Mouse (Mus musculus) cerebellum, adult 2 months (tissue): Measurements from ENCODE around the gene Sgms1. TPM values are rescaled to one million over a fixed set of nuclear protein-coding genes. Genes with fewer than 3 reads are reported as not detected.

Experiments used
- DNase-seq, 2 experiments: peaks; one replicate each; pipeline ENCODE4 v3.0.0; 2021
- H3K27ac ChIP-seq: fragments of 200-500 bp; 2 replicates; pipeline ENCODE4 v1.5.1; 2012; ENCODE audit warnings: low read length, control low read depth, inconsistent platforms; ENCODE audit not compliant: insufficient read depth
- H3K27me3 ChIP-seq: fragments of 200-500 bp; 2 replicates; pipeline ENCODE4 v1.6.1; 2012; ENCODE audit warnings: inconsistent platforms, mild to moderate bottlenecking, low read length, moderate library complexity; ENCODE audit not compliant: control insufficient read depth, insufficient read depth
- H3K4me1 ChIP-seq: fragments of 200-500 bp; 2 replicates; pipeline ENCODE4 v1.6.1; 2011; ENCODE audit warnings: low read length; ENCODE audit not compliant: control insufficient read depth, insufficient read depth
- H3K4me3 ChIP-seq: fragments of 200-500 bp; replicated peaks from 2 replicates; pipeline ENCODE3; 2011; ENCODE audit warnings: mild to moderate bottlenecking, low read depth, low read length, control low read depth; ENCODE audit not compliant: insufficient read depth
- CTCF ChIP-seq: fragments of 200-500 bp; IDR thresholded peaks from 2 replicates; pipeline ENCODE4 v1.5.1; 2011; ENCODE audit warnings: low read depth, mild to moderate bottlenecking, control low read depth, low read length, moderate library complexity, borderline replicate concordance; ENCODE audit not compliant: insufficient read depth
- POLR2A ChIP-seq: fragments of 200-500 bp; IDR thresholded peaks from 2 replicates; pipeline ENCODE4 v1.6.1; 2011; ENCODE audit warnings: low read length, control low read depth, borderline replicate concordance; ENCODE audit not compliant: insufficient read depth
- WGBS: fragments of 180-500 bp; shearing (Covaris S2); methylation state at CpG from one replicate; pipeline ENCODE4 v1.1.7; 2018; 5-methylcytosine and 5-hydroxymethylcytosine counted together
- polyA plus RNA-seq: library from polyadenylated mRNA; depleted of rRNA; stranded (reverse); fragments of >200 nt; gene quantifications from 2 replicates; pipeline ENCODE4 v1.2.3, GENCODE M21; 2012

Gene Sgms1
- polyA plus RNA-seq, 1 experiment = 34.7 TPM

DNA sequence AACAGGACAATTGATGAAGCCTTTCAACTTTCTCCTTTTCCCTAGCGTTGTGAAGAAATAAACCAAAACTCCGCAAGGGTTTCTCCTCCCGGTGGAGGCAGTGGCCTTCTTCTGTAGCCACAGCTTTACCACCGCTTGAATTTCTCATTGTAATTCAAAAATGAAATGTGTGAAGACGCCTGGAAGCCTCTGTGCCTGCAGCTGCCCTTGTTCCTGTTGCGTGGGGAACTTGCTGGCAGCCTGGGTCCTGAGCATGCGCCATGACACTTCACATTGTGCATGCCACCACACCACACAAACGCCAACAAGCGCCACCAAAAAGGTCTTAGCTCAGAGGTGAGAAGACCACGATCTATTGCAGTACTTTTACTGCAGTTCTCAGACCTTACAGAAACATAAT, 158.2 kb downstream of the Sgms1 start:
- Histone ChIP-seq H3K27me3 (no peaks in the 10 kb centered on the region), H3K4me3 (no peak overlapping the region), H3K27ac (no peak overlapping the region), H3K4me1 (peaks cover 9% of the 10 kb centered on the region)
- 80% methylated on average over 10 of the region's 10 CpGs for WGBS
- no peak for DNase-seq
- TF ChIP-seq POLR2A (no peak), CTCF (no peak)

DNA sequence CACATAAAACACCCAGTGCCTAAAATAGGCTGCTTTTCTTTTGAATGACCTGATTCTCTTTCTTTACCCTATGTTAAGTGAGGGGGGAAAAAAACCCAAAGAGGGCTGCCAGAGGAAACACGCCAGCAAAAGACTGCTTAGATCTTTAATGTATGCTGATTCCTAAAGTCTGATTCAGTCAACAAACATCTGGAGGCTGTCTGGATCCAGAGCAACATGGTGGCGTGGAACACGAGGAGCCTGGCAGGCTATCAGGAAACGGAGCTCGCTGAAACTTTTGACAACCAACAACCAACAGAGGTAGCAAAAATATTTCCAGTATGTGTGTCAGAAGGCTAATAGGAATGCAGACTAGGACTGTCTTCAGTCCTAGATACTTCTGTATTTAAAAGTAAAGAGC, 158.7 kb downstream of the Sgms1 start:
- Histone ChIP-seq H3K27me3 (no peaks in the 10 kb centered on the region), H3K4me1 (peaks cover 9% of the 10 kb centered on the region), H3K4me3 (no peak overlapping the region), H3K27ac (no peak overlapping the region)
- DNase-seq = no peak
- 86% methylated on average over 5 of the region's 5 CpGs for WGBS
- TF ChIP-seq CTCF = no peak

DNA sequence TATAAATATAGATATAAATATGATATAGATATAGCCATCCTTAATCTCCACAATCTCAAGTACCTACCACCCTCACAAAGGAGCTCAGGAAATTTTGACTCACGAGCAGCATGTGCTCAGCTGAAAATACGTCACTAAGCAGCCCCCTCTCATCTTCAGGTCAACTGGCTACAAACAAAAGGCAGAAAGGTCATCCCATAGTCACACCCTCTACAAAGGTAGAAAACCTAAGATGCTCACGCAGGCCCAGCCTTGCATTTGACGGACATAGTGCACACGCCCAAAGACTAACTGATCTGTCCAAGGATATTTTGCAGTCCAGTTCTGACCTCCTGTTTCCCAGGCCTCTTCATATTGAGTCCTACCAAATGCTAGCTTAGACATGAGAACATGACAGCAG, 159.2 kb downstream of the Sgms1 start:
- H3K4me3 ChIP-seq = no peak overlapping the region
- no peaks in the 10 kb centered on the region for H3K27me3 ChIP-seq
- H3K4me1 ChIP-seq = peaks cover 9% of the 10 kb centered on the region
- no peak overlapping the region for H3K27ac ChIP-seq
- TF ChIP-seq POLR2A (no peak), CTCF (no peak)
- DNase-seq = no peak
- 95% methylated on average over 5 of the region's 5 CpGs for WGBS

DNA sequence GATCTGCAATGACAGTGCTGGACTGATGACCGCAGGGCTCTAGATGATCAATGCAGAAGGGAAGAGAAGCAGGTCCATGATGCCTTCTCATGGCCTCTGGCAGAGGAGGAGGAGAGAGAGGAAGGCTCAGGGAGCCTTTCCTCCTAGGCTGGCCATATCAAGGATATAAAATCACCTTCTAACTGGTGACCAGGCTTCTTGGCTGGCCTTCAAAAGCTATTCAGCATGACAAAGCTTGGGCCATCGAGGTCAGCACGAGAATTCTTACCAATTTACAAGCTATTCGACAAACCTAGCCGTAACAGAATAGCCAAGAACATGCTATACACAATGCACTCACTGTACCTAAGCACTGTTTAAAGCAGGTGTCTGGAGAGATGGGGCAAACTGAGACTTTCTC, 159.7 kb downstream of the Sgms1 start:
- TF ChIP-seq CTCF = no peak
- no peak for TF ChIP-seq POLR2A
- Histone ChIP-seq H3K27me3 (no peaks in the 10 kb centered on the region), H3K4me3 (no peak overlapping the region), H3K4me1 (peaks cover 9% of the 10 kb centered on the region), H3K27ac (no peak overlapping the region)
- no peak for DNase-seq
- WGBS = 72% methylated on average over 5 of the region's 5 CpGs

DNA sequence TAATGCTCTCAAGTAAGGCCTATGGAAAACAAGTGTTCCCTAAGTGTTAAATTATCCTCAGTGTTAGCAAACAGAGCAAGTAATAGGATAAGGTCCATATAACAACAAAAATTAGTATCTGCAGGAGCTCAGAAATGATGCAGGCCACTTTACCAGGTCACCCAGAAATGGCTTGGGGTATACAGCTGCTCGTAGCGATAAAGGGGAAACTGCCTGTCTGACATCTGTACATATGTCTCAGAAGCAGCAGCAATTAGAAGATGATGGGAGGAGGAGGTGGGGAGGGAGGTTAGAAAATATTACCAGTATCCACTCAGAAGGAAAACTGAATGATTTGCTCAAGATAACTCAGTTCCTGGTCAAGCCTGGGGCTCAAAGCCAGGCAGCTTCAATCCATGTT, 162.3 kb downstream of the Sgms1 start:
- no peak for DNase-seq
- Histone ChIP-seq H3K4me1 (peaks cover 1% of the 10 kb centered on the region), H3K27ac (no peak overlapping the region), H3K27me3 (no peaks in the 10 kb centered on the region), H3K4me3 (no peak overlapping the region)
- WGBS = 99% methylated on average over 2 of the region's 2 CpGs
- no peak for TF ChIP-seq CTCF
- TF ChIP-seq POLR2A = no peak

DNA sequence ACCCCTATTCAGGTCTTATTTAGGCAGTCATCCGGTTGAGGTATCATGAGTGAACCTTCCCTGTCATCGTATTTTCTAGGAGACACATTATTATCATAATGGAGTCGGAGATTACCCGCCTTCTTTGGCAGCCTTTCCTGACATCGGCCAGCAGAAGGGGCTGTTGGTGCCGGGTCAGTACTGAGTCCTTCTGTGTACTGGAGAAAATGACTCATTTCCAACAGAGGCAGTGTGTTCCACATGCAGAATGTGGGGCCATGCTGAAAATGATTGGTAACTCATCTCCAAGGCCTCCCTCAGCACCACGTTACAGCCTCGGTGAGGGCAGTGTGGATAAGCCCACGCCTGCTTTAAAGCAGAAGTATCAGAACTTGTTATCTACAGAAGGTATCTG, 164.4 kb downstream of the Sgms1 start:
- no peak overlapping the region for H3K4me3 ChIP-seq
- H3K27me3 ChIP-seq = no peaks in the 10 kb centered on the region
- DNase-seq = no peak
- H3K4me1 ChIP-seq = peaks cover 8% of the 10 kb centered on the region; the same call in 1 of the 2 replicates
- WGBS = 62% methylated on average over 9 of the region's 9 CpGs
- TF ChIP-seq POLR2A = no peak
- no peak for TF ChIP-seq CTCF
- H3K27ac ChIP-seq = no peak overlapping the region

DNA sequence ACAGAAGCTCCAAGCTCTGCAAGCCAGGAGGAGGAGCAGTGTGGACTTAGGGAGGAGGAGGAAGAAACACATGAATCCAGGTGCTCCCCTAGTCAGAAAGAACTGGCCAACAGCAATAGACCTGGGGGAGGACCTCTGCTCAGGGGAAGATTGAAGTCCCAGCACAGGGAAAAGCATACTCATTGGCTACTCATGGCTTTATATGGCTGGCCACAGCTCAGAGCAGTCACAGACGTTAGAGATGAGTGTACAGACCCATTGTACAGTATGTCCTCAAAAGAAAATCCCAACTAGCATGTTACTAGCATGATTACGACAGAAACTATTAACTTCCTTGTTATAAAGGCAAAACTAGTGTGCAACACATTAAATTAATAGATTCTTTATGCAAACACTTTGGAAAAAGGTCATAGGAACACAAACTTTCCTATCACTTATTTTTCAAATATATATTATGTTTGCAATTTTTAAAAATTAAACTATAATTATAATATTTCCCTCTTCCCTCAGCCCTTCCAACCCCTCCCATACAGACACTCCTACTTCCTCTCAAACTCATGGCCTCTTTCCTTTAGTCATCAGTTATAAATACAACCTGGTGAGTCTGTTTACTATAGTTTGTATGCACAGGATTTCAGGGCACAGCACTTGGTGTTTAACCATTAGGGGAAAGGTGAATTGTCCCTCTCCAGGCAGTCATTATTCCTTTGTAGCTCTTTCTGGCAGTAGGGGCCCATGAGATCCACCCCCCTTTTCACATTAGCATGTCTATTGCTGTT, 165.0 kb downstream of the Sgms1 start:
- TF ChIP-seq POLR2A = no peak
- no peak for TF ChIP-seq CTCF
- no peak overlapping the region for H3K27ac ChIP-seq
- H3K27me3 ChIP-seq = no peaks in the 10 kb centered on the region
- DNase-seq = no peak
- H3K4me3 ChIP-seq = no peak overlapping the region
- peaks cover 8% of the 10 kb centered on the region; the same call in 1 of the 2 replicates for H3K4me1 ChIP-seq
- 85% methylated on average over 2 of the region's 2 CpGs for WGBS

DNA sequence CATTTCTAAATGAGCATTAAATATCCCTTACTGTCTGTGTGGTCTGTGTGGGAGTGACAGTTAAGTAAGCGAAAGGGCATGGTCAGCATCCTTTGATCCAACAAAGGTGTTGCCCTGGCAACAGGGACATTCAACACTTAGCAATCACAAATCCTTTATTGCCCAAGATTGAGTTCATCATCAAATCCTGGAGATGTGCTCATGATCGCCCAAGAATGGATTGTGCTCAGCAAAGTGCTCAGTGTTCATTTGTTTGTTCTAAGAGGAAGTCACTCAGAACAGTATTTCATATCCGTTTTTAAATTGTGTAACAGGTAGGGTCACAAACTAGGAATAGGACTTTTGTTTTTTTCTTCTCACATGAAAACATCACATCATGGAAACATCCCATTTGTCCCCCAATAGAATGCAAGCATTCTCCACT, 165.8 kb downstream of the Sgms1 start:
- no peak for DNase-seq
- TF ChIP-seq POLR2A (no peak), CTCF (no peak)
- no peak overlapping the region for H3K4me3 ChIP-seq
- WGBS = 80% methylated on average over 3 of the region's 3 CpGs
- no peak overlapping the region for H3K27ac ChIP-seq
- peaks cover 8% of the 10 kb centered on the region; the same call in 1 of the 2 replicates for H3K4me1 ChIP-seq
- H3K27me3 ChIP-seq = no peaks in the 10 kb centered on the region
